Mouse (Mus musculus): ENCODE measurements around the gene Rilp. TPM values are rescaled to one million over a fixed set of nuclear protein-coding genes. Genes with fewer than 3 reads are reported as not detected.
A peak's percentile ranks its signal among the peaks of the same experiment; 100 is the strongest.

Gene Rilp
- 1 to 10 TPM in 1 of 2 experiments, under 1 TPM in 1; 0.90 to 1.3 TPM for total RNA-seq (2021)

- peak; percentile 29 to 45 for DNase-seq
Observed at GRCm38 (mm10) chr11:75509741-75510626, at the start of gene Rilp. Gene Rilp (plus strand): TSS chr11:75510094.

GRCm38 (mm10) chr11:75460103-75460843, 49.6 kb upstream of the Rilp start:
- peak; percentile 81 to 85 for DNase-seq

- DNase-seq, result peak; percentile 99 to 100
Observed at GRCm38 (mm10) chr11:75460844-75461742, 48.8 kb upstream of the Rilp start, which contains the start of gene Tlcd2. Gene Tlcd2 (plus strand): TSS chr11:75461715.

- no peak for DNase-seq
Observed at GRCm38 (mm10) chr11:75461743-75462252, 48.1 kb upstream of the Rilp start.

- peak in 1 of 2 experiments; percentile 41 for DNase-seq
Observed at GRCm38 (mm10) chr11:75462253-75462783, 47.6 kb upstream of the Rilp start.

- DNase-seq, result peak; percentile 62 to 67
Observed at GRCm38 (mm10) chr11:75462865-75463336, 47.0 kb upstream of the Rilp start.

- DNase-seq, result no peak
Observed at GRCm38 (mm10) chr11:75463624-75464023, 46.3 kb upstream of the Rilp start.

GRCm38 (mm10) chr11:75464417-75464816, 45.5 kb upstream of the Rilp start:
- DNase-seq, result no peak

- DNase-seq, result no peak
Observed at GRCm38 (mm10) chr11:75465051-75465450, 44.8 kb upstream of the Rilp start.

GRCm38 (mm10) chr11:75466731-75467505, 43.0 kb upstream of the Rilp start:
- no peak for DNase-seq

GRCm38 (mm10) chr11:75467512-75468215, 42.2 kb upstream of the Rilp start:
- DNase-seq, result no peak

GRCm38 (mm10) chr11:75468410-75468809, 41.5 kb upstream of the Rilp start:
- DNase-seq, result no peak

- no peak for DNase-seq
Observed at GRCm38 (mm10) chr11:75469261-75469660, 40.6 kb upstream of the Rilp start.

- no peak for DNase-seq
Observed at GRCm38 (mm10) chr11:75470675-75471074, 39.2 kb upstream of the Rilp start.

GRCm38 (mm10) chr11:75472469-75473081, 37.3 kb upstream of the Rilp start:
- no peak for DNase-seq

- no peak for DNase-seq
Observed at GRCm38 (mm10) chr11:75473376-75473775, 36.5 kb upstream of the Rilp start.

- no peak for DNase-seq
Observed at GRCm38 (mm10) chr11:75486192-75486591, 23.7 kb upstream of the Rilp start.

GRCm38 (mm10) chr11:75486601-75487285, 23.2 kb upstream of the Rilp start, which contains the start of gene Prpf8:
Gene Prpf8 (plus strand): TSS chr11:75486816.
- DNase-seq, result peak; percentile 99

- no peak for DNase-seq
Observed at GRCm38 (mm10) chr11:75487496-75487895, 22.4 kb upstream of the Rilp start.
